Comparison of ENCODE assay signal across 12 mouse cellular contexts in the genomic region with DNA sequence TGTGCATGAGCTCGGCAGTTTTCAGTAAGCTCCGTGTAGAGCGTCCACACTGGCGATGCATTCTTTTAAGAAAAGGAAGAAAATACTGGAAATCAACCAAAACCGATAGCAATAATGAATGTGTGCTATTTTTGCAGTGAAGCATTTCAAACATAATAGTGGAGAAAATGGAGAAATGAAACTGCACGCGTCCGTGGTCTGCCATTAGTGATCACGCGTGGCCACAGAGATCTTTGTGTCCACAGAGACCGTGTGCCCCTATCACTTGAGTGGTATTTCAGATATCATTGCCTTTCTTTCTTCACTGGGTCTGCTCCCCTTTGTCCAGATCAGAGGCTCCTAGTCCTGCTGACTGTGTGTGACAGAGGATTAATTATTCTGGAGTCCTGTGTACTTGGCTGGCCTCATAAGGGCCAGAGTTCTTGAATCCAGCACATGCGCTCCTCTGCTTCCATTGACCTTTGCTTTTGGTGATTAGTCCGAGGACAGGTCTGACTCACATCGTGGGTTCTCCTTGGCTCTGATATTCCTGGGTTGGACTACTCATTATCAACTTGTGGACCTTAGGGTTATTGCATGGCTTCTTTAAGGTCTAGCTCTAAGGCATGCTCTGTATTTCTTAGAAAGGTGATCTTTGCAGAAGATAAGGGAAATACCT. TPM values are rescaled to one million over a fixed set of nuclear protein-coding genes. Genes with fewer than 3 reads are reported as not detected.
DNase-seq lines count a peak whose midpoint lies in the region; ATAC-seq lines count a peak whose summit lies in the region.
"Had no signal": no experiment of that assay in that cellular context is flagged by ENCODE, and none has a peak within 500 bp of the region (broad histone marks: within the 10 kb centered on the region; RNA-seq: fewer than 3 reads in every experiment).

No protein-coding gene starts in this region.

- no peaks in the 10 kb centered on the region for H3K9me3 ChIP-seq in embryonic facial prominence, embryonic 12.5 days
- H3K9me3 ChIP-seq: neural tube, embryonic 12.5 days had no signal

- no peak overlapping the region for H3K4me3 ChIP-seq in embryonic facial prominence, embryonic 12.5 days
- H3K4me3 ChIP-seq: neural tube, embryonic 12.5 days had no signal

- DNase-seq in adrenal gland, adult (ENCODE audit: inconsistent age in 2 of 2, low spot score in 1 of 2) = peak; percentile 84 to 90
- no peak for DNase-seq in adrenal gland, postnatal 4 days (ENCODE audit: low spot score in 2 of 2)
- peak; percentile 49 to 60 for DNase-seq in B cell, adult 2 months
- peak; percentile 61 to 84 for DNase-seq in kidney, postnatal 36 days
- no peak for DNase-seq in embryo, embryonic 11 days
- DNase-seq in T-cell, adult 2 months (ENCODE audit: low spot score) = no peak
- DNase-seq in cerebellum, adult 18-20 months = no peak
- DNase-seq: cerebellum, postnatal 25 days had no signal

- peaks cover 75% of the 10 kb centered on the region for H3K4me1 ChIP-seq in embryonic facial prominence, embryonic 12.5 days

- H3K9ac ChIP-seq in embryonic facial prominence, embryonic 12.5 days = no peak overlapping the region
- H3K9ac ChIP-seq: liver, embryonic 14.5 days; neural tube, embryonic 12.5 days had no signal

- 88% methylated on average over 14 of the region's 14 CpGs for WGBS in embryonic facial prominence, embryonic 12.5 days

- 0 out of 2 replicates have a peak overlapping the region, but pooled peaks have one; percentile 20 for H3K27ac ChIP-seq in embryonic facial prominence, embryonic 12.5 days
- H3K27ac ChIP-seq: liver, embryonic 14.5 days; neural tube, embryonic 12.5 days had no signal

- no peak overlapping the region for H3K4me2 ChIP-seq in embryonic facial prominence, embryonic 12.5 days (replicated peaks)
- H3K4me2 ChIP-seq: neural tube, embryonic 12.5 days had no signal

- no peak for ATAC-seq in embryonic facial prominence, embryonic 12.5 days (ENCODE audit: insufficient number of reproducible peaks, insufficient read depth, low FRiP score, low TSS enrichment)
- ATAC-seq: forebrain, embryonic 14.5 days had no signal

- H3K27me3 ChIP-seq in embryonic facial prominence, embryonic 12.5 days = no peaks in the 10 kb centered on the region
- H3K27me3 ChIP-seq: neural tube, embryonic 12.5 days had no signal

- H3K36me3 ChIP-seq in embryonic facial prominence, embryonic 12.5 days = peaks cover 3% of the 10 kb centered on the region; the same call in 1 of the 2 replicates
- H3K36me3 ChIP-seq: neural tube, embryonic 12.5 days had no signal

RNA-seq across cellular contexts. Expression of a gene that starts 56.3 kb away (rescaled TPM):
- total RNA-seq in adrenal gland, postnatal 4 days (2021) = 100 to 1,000 TPM; 173 to 175 TPM
- 120 and 130 TPM in 2 replicates for polyA plus RNA-seq in embryonic facial prominence, embryonic 12.5 days (2016; fragmentation: Nextera tagmentation; extraction: Ambion mirVana)

Comparison
In these comparisons a context has a peak if more than half of its experiments do, and no peak if none do; other contexts are left out.
1. DNase-seq: peak in adrenal gland, adult (2 of 2), B cell, adult 2 months (2 of 2) and kidney, postnatal 36 days (2 of 2); none in adrenal gland, postnatal 4 days (0 of 2), embryo, embryonic 11 days (single experiment), T-cell, adult 2 months (single experiment) and cerebellum, adult 18-20 months (0 of 2).